7 mouse cellular contexts compared by ENCODE assay signal in genomic region chr2:120850424-120851082, GRCm38 (mm10). TPM values are rescaled to one million over a fixed set of nuclear protein-coding genes. Genes with fewer than 3 reads are reported as not detected.
DNase-seq lines count a peak whose midpoint lies in the region; ATAC-seq lines count a peak whose summit lies in the region.

Ttbk2 (minus strand) TSS chr2:120850604.

- peak within 1 kb of the TSS; percentile 81 for H3K9ac ChIP-seq in embryonic facial prominence, embryonic 11.5 days (replicated peaks; ENCODE audit: low read length)
- H3K9ac ChIP-seq in midbrain, embryonic 13.5 days (replicated peaks) = peak within 1 kb of the TSS; percentile 95

- peak within 1 kb of the TSS; percentile 79 for H3K4me3 ChIP-seq in embryonic facial prominence, embryonic 11.5 days (ENCODE audit: low read depth, low read length)
- peak within 1 kb of the TSS; percentile 93 for H3K4me3 ChIP-seq in limb, embryonic 10.5 days
- peak within 1 kb of the TSS; percentile 87 for H3K4me3 ChIP-seq in midbrain, embryonic 13.5 days (replicated peaks)

- H3K4me1 ChIP-seq in embryonic facial prominence, embryonic 11.5 days (ENCODE audit: control insufficient read depth, insufficient read depth, low read length) = no peaks in the 10 kb centered on the region
- peaks cover 15% of the 10 kb centered on the region for H3K4me1 ChIP-seq in limb, embryonic 10.5 days
- peaks cover 19% of the 10 kb centered on the region for H3K4me1 ChIP-seq in midbrain, embryonic 13.5 days (replicated peaks)

- H3K36me3 ChIP-seq in embryonic facial prominence, embryonic 11.5 days (replicated peaks; ENCODE audit: control insufficient read depth, insufficient read depth, low read depth, low read length) = no peaks in the 10 kb centered on the region
- no peaks in the 10 kb centered on the region for H3K36me3 ChIP-seq in limb, embryonic 10.5 days
- H3K36me3 ChIP-seq in midbrain, embryonic 13.5 days = no peaks in the 10 kb centered on the region

- peak; percentile 99 for DNase-seq in adrenal gland, postnatal 14 days
- peak; percentile 98 for DNase-seq in embryonic facial prominence, embryonic 11.5 days (ENCODE audit: low spot score)
- DNase-seq in kidney, adult 11 months = peak; percentile 97
- peak; percentile 96 for DNase-seq in limb, embryonic 10.5 days (ENCODE audit: low spot score)
- peak; percentile 95 for DNase-seq in spleen, adult 12 weeks (ENCODE audit: low spot score)

- no peaks in the 10 kb centered on the region for H3K27me3 ChIP-seq in embryonic facial prominence, embryonic 11.5 days (ENCODE audit: control insufficient read depth, insufficient read depth, low read length)
- H3K27me3 ChIP-seq in limb, embryonic 10.5 days (ENCODE audit: low read depth, poor library complexity, severe bottlenecking) = no peaks in the 10 kb centered on the region
- no peaks in the 10 kb centered on the region for H3K27me3 ChIP-seq in midbrain, embryonic 13.5 days

- H3K4me2 ChIP-seq in embryonic facial prominence, embryonic 11.5 days (ENCODE audit: low read depth, low read length) = peak within 1 kb of the TSS; percentile 82
- H3K4me2 ChIP-seq in midbrain, embryonic 13.5 days (replicated peaks) = peak within 1 kb of the TSS; percentile 72

- peak within 1 kb of the TSS; percentile 13; the same call in 1 of the 2 replicates for H3K27ac ChIP-seq in embryonic facial prominence, embryonic 11.5 days (replicated peaks; ENCODE audit: low read depth, low read length)
- H3K27ac ChIP-seq in limb, embryonic 10.5 days = peak within 1 kb of the TSS; percentile 90
- H3K27ac ChIP-seq in midbrain, embryonic 13.5 days = peak within 1 kb of the TSS; percentile 91

- WGBS in embryonic facial prominence, embryonic 11.5 days = under 1% methylated on average over 39 of the region's 39 CpGs
- under 1% methylated on average over 39 of the region's 39 CpGs for WGBS in limb, embryonic 10.5 days
- WGBS in midbrain, embryonic 13.5 days = under 1% methylated on average over 39 of the region's 39 CpGs

- H3K9me3 ChIP-seq in embryonic facial prominence, embryonic 11.5 days (replicated peaks; ENCODE audit: control insufficient read depth, low read length) = no peaks in the 10 kb centered on the region
- H3K9me3 ChIP-seq in limb, embryonic 10.5 days (replicated peaks) = no peaks in the 10 kb centered on the region
- no peaks in the 10 kb centered on the region for H3K9me3 ChIP-seq in midbrain, embryonic 13.5 days

- ATAC-seq in embryonic facial prominence, embryonic 11.5 days (replicated peaks; ENCODE audit: insufficient number of reproducible peaks, low FRiP score, low TSS enrichment, low read depth) = peak; percentile 100
- peak; percentile 99 for ATAC-seq in granulocyte monocyte progenitor cell, adult 5-6 weeks (replicated peaks; ENCODE audit: poor library complexity, severe bottlenecking)
- ATAC-seq in midbrain, embryonic 13.5 days = peak; percentile 100

RNA-seq across cellular contexts. Expression of gene Ttbk2, which starts in this region (rescaled TPM):
- total RNA-seq in adrenal gland, postnatal 14 days (2021) = 11.3 and 11.7 TPM in 2 replicates
- polyA plus RNA-seq in embryonic facial prominence, embryonic 11.5 days (2014; fragmentation: Nextera tagmentation; extraction: Ambion mirVana) = 5.5 and 6.4 TPM in 2 replicates
- 3.1 and 7.9 TPM in 2 replicates for total RNA-seq in granulocyte monocyte progenitor cell, adult 5-6 weeks (2014; fragmentation: Nextera tagmentation)
- total RNA-seq in granulocyte monocyte progenitor cell, adult 5-6 weeks (2017) = 4.0 and 6.3 TPM in 2 replicates
- 3.7 and 5.0 TPM in 2 replicates for polyA plus RNA-seq in limb, embryonic 10.5 days (2016; fragmentation: Nextera tagmentation; extraction: Ambion mirVana)
- polyA plus RNA-seq in midbrain, embryonic 13.5 days (2015; fragmentation: Nextera tagmentation; extraction: Ambion mirVana) = 11.2 and 12.0 TPM in 2 replicates

Comparison
In these comparisons a context has a peak if more than half of its experiments do, and no peak if none do; other contexts are left out.
1. Peak in every context shown above with its lines: DNase-seq, ATAC-seq, H3K4me3 ChIP-seq and H3K27ac ChIP-seq.
2. H3K27ac ChIP-seq: peak in every context shown above with its lines; median percentile 91 in midbrain, embryonic 13.5 days; 90 in limb, embryonic 10.5 days; 13 in embryonic facial prominence, embryonic 11.5 days.